Mouse (Mus musculus): ENCODE results near the gene Tmod2. TPM values are rescaled to one million over a fixed set of nuclear protein-coding genes. Genes with fewer than 3 reads are reported as not detected.

Gene Tmod2
- polyA plus RNA-seq, 1 experiment from 2014 or later = 11.9 TPM

DNA sequence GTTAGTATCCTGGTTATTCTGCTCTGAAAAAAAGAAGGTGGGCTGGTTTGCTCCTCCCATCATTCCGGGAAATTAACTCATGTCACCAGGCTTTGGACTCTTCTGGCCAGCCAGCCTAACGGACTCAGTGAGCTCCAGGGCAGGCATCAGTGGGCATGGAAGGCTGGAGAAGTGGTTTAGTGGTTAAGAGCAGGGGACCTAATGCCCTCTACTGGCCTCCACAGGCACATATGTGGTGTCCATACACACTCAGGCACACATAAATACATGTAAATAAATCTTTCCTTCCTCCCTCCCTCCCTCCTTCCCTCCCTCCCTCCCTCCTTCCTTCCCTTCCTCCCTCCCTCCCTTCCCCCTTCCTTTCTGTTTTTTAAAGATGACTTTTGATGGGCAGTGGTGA is 47.9 kb downstream of the Tmod2 start:
- H3K4me3 ChIP-seq (ENCODE audit: low read depth, low read length) = no peak overlapping the region
- H3K4me2 ChIP-seq (replicated peaks; ENCODE audit: low read depth) = no peak overlapping the region
- H3K27ac ChIP-seq (replicated peaks) = no peak overlapping the region
- H3K9ac ChIP-seq (ENCODE audit: low read length) = no peak overlapping the region
- TF ChIP-seq CTCF (IDR thresholded peaks at IDR 0.05; ENCODE audit: low read depth) (peak; percentile 37; the same call in 1 of the 2 replicates), EP300 (optimal IDR thresholded peaks at IDR 0.05) (no peak)
- no peaks in the 10 kb centered on the region for H3K4me1 ChIP-seq (replicated peaks; ENCODE audit: control insufficient read depth, insufficient read depth)
- WGBS = 70% methylated on average over 2 of the region's 2 CpGs
- H3K9me3 ChIP-seq (ENCODE audit: control insufficient read depth, low read length) = no peaks in the 10 kb centered on the region
- no peaks in the 10 kb centered on the region for H3K36me3 ChIP-seq (ENCODE audit: control insufficient read depth, insufficient read depth, low read length)
- DNase-seq (ENCODE audit: low spot score) (no peak), ATAC-seq (ENCODE audit: low FRiP score, low TSS enrichment) (no peak)
- H3K27me3 ChIP-seq (ENCODE audit: control insufficient read depth, insufficient read depth, low read length) = no peaks in the 10 kb centered on the region

DNA sequence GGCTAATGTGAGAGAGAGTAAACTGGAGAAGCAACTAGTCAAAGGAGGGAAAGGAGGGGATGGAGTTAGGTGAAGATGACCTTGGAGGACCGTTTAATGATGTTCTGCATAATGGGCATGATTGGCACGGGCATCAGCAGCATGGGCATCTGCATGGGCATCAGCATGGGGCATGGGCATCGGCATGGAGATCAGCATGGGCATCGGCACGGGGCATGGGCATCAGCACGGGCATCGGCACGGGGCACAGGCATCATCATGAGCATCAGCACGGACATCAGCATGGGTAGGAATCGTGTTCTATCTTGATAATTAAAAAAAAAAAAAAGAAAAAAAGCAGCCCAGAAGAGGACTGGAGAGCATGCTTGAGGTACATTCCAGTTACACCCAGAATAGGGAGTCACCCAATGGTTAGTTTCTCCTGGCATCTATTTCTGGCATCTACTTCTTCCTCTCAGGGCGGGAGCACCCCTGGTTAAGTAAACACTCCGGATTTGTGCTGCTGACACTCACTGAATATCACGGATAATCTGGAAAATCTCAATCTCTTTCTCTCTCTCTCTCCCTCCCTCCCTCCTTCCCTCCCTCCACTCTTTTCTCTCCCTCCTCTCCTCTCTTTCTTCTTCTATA is 50.0 kb downstream of the Tmod2 start:
- TF ChIP-seq CTCF (IDR thresholded peaks at IDR 0.05; ENCODE audit: low read depth) = no peak
- no peak for TF ChIP-seq EP300 (optimal IDR thresholded peaks at IDR 0.05)
- DNase-seq (ENCODE audit: low spot score) (no peak), ATAC-seq (ENCODE audit: low FRiP score, low TSS enrichment) (no peak)
- no peak overlapping the region for H3K9ac ChIP-seq (ENCODE audit: low read length)
- H3K4me1 ChIP-seq (replicated peaks; ENCODE audit: control insufficient read depth, insufficient read depth) = no peaks in the 10 kb centered on the region; the same call in 1 of the 2 replicates
- H3K4me3 ChIP-seq (ENCODE audit: low read depth, low read length) = no peak overlapping the region
- no peak overlapping the region for H3K4me2 ChIP-seq (replicated peaks; ENCODE audit: low read depth)
- no peaks in the 10 kb centered on the region for H3K9me3 ChIP-seq (ENCODE audit: control insufficient read depth, low read length)
- 73% methylated on average over 13 of the region's 13 CpGs for WGBS
- H3K27ac ChIP-seq (replicated peaks) = 0 out of 2 replicates have a peak overlapping the region, but pooled peaks have one; percentile 49
- no peaks in the 10 kb centered on the region for H3K36me3 ChIP-seq (ENCODE audit: control insufficient read depth, insufficient read depth, low read length)
- H3K27me3 ChIP-seq (ENCODE audit: control insufficient read depth, insufficient read depth, low read length) = no peaks in the 10 kb centered on the region

DNA sequence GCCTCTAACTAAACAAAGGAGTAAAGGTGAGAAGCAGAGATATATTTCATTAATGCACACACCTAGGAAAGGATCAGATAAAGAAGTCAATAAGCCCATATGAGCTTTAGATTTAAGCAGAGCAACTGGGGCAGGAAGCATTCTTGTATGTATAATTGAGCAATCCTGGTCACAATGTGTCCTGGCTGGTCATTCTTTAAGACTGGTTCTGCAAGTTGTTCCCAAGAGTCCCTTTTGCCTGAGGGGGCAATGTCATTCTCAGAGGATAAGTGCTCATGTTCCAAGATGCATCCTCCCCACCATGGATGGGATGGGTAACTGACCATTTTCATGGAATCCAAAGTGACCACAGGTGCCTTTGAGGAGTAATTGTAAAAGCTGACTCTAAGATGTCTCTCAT is 50.8 kb downstream of the Tmod2 start:
- DNase-seq (ENCODE audit: low spot score) = no peak
- no peak for ATAC-seq (ENCODE audit: low FRiP score, low TSS enrichment)

DNA sequence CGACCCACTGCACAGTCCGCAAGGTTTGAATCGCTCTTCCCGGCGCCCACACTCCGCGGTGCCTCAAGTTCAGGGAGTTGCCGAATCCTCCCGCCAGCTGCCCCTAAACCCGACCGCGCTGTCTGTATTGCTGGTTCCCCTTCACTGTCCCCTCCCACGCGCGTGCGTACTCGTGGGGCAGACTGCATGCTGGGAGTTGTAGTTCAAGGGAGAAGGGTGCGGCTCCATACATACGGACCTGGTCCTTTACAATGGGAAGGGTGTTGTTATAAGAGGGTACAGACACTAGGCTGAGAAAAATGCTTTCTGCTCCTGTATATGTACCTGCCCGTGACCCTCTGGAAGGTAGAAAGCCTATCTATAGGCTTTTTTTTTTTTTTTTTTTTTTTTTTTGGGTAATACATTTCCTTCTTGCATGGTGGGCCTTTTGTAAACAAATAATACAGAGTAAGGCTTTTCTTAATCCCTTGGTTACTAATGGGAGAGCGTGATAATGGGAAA is 51.6 kb downstream of the Tmod2 start, which contains the start of gene Tmod3:
Gene Tmod3, minus strand, starts transcription at position 146 of the 501 bp plus-strand sequence.
- ATAC-seq (ENCODE audit: low FRiP score, low TSS enrichment) (peak; percentile 96), DNase-seq (ENCODE audit: low spot score) (peak; percentile 95)
- peaks cover 3% of the 10 kb centered on the region; the same call in 1 of the 2 replicates for H3K4me1 ChIP-seq (replicated peaks; ENCODE audit: control insufficient read depth, insufficient read depth)
- H3K27ac ChIP-seq (replicated peaks) = peak within 1 kb of the TSS; percentile 97
- H3K27me3 ChIP-seq (ENCODE audit: control insufficient read depth, insufficient read depth, low read length) = no peaks in the 10 kb centered on the region
- no peaks in the 10 kb centered on the region for H3K9me3 ChIP-seq (ENCODE audit: control insufficient read depth, low read length)
- H3K36me3 ChIP-seq (ENCODE audit: control insufficient read depth, insufficient read depth, low read length) = no peaks in the 10 kb centered on the region
- H3K4me3 ChIP-seq (ENCODE audit: low read depth, low read length) = peak within 1 kb of the TSS; percentile 86
- peak within 1 kb of the TSS; percentile 67 for H3K4me2 ChIP-seq (replicated peaks; ENCODE audit: low read depth)
- TF ChIP-seq CTCF (IDR thresholded peaks at IDR 0.05; ENCODE audit: low read depth) (no peak; the same call in 1 of the 2 replicates), EP300 (optimal IDR thresholded peaks at IDR 0.05) (no peak)
- H3K9ac ChIP-seq (ENCODE audit: low read length) = peak within 1 kb of the TSS; percentile 90
- 1% methylated on average over 21 of the region's 21 CpGs for WGBS

More for the DNA sequence above, 50.8 kb downstream of the Tmod2 start:
- H3K27ac ChIP-seq (replicated peaks) = no peak overlapping the region
- no peak overlapping the region for H3K9ac ChIP-seq (ENCODE audit: low read length)
- H3K36me3 ChIP-seq (ENCODE audit: control insufficient read depth, insufficient read depth, low read length) = no peaks in the 10 kb centered on the region
- H3K4me2 ChIP-seq (replicated peaks; ENCODE audit: low read depth) = no peak overlapping the region
- H3K4me3 ChIP-seq (ENCODE audit: low read depth, low read length) = no peak overlapping the region
- no peaks in the 10 kb centered on the region for H3K27me3 ChIP-seq (ENCODE audit: control insufficient read depth, insufficient read depth, low read length)
- TF ChIP-seq CTCF (IDR thresholded peaks at IDR 0.05; ENCODE audit: low read depth) = no peak
- TF ChIP-seq EP300 (optimal IDR thresholded peaks at IDR 0.05) = no peak
- peaks cover 3% of the 10 kb centered on the region; the same call in 1 of the 2 replicates for H3K4me1 ChIP-seq (replicated peaks; ENCODE audit: control insufficient read depth, insufficient read depth)
- no peaks in the 10 kb centered on the region for H3K9me3 ChIP-seq (ENCODE audit: control insufficient read depth, low read length)

- Histone ChIP-seq H3K4me1 (replicated peaks; ENCODE audit: control insufficient read depth, insufficient read depth) (peaks cover 3% of the 10 kb centered on the region; the same call in 1 of the 2 replicates), H3K36me3 (ENCODE audit: control insufficient read depth, insufficient read depth, low read length) (no peaks in the 10 kb centered on the region), H3K27ac (replicated peaks) (peak overlapping the region; percentile 97), H3K9ac (ENCODE audit: low read length) (peak overlapping the region; percentile 90), H3K9me3 (ENCODE audit: control insufficient read depth, low read length) (no peaks in the 10 kb centered on the region), H3K4me2 (replicated peaks; ENCODE audit: low read depth) (peak overlapping the region; percentile 67), H3K4me3 (ENCODE audit: low read depth, low read length) (peak overlapping the region; percentile 86), H3K27me3 (ENCODE audit: control insufficient read depth, insufficient read depth, low read length) (no peaks in the 10 kb centered on the region)
- WGBS = under 1% methylated on average over 47 of the region's 47 CpGs
- TF ChIP-seq CTCF (IDR thresholded peaks at IDR 0.05; ENCODE audit: low read depth) = peak; percentile 25
- TF ChIP-seq EP300 (optimal IDR thresholded peaks at IDR 0.05) = no peak
- ATAC-seq (ENCODE audit: low FRiP score, low TSS enrichment) (peak; percentile 91), DNase-seq (ENCODE audit: low spot score) (no peak)
These were observed 52.2 kb downstream of the Tmod2 start for GRCm38 (mm10) chr9:75558812-75559511.

Measured in stomach, postnatal 0 days (tissue).